Mouse (Mus musculus): Measurements from ENCODE around the gene 1110008P14Rik. TPM values are rescaled to one million over a fixed set of nuclear protein-coding genes. Genes with fewer than 3 reads are reported as not detected.
A peak's percentile ranks its signal among the peaks of the same experiment; 100 is the strongest.

The 1110008P14Rik gene
- polyA plus RNA-seq, 1 experiment, result 1,007 TPM

DNA sequence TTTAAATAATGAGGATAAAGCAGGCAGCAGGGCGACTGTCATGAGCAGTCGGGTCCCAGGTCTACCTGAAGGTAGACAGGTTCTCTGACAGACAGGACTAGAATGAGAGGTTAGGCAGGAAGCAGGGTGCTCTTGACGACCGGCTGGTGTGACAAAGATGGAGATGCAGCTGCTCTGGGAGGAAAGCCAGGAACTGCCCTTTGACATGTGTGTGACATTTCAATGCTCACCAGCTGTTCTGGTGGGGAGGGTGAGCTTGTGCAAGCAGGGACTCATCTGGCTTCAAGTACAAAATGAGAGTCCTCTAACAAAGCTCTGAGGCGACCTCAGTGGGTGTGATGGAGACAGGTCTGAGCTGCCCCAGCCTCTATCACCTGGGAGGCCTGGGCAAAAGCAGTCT is 32.2 kb upstream of the 1110008P14Rik start:
- H3K4me1 ChIP-seq (ENCODE audit: control insufficient read depth, insufficient read depth, low read length), result no peaks in the 10 kb centered on the region
- no peak overlapping the region for H3K27ac ChIP-seq (ENCODE audit: insufficient read depth, low read length)
- no peak overlapping the region for H3K4me3 ChIP-seq (ENCODE audit: insufficient read depth, low read length)
- TF ChIP-seq POLR2A (IDR thresholded peaks at IDR 0.05; ENCODE audit: extremely low read depth, insufficient read depth, low read length) (no peak), CTCF (IDR thresholded peaks at IDR 0.05; ENCODE audit: extremely low read depth, insufficient read depth, low read length) (no peak)

- TF ChIP-seq CTCF (IDR thresholded peaks at IDR 0.05; ENCODE audit: extremely low read depth, insufficient read depth, low read length) (no peak), POLR2A (IDR thresholded peaks at IDR 0.05; ENCODE audit: extremely low read depth, insufficient read depth, low read length) (no peak)
Observed at GRCm38 (mm10) chr2:32412742-32413531, 31.2 kb upstream of the 1110008P14Rik start.

GRCm38 (mm10) chr2:32411407-32411806 is 29.7 kb upstream of the 1110008P14Rik start:
- no peak overlapping the region for H3K4me3 ChIP-seq (ENCODE audit: insufficient read depth, low read length)
- TF ChIP-seq CTCF (IDR thresholded peaks at IDR 0.05; ENCODE audit: extremely low read depth, insufficient read depth, low read length), result no peak
- TF ChIP-seq POLR2A (IDR thresholded peaks at IDR 0.05; ENCODE audit: extremely low read depth, insufficient read depth, low read length), result no peak
- H3K4me1 ChIP-seq (ENCODE audit: control insufficient read depth, insufficient read depth, low read length), result no peaks in the 10 kb centered on the region
- H3K27ac ChIP-seq (ENCODE audit: insufficient read depth, low read length), result no peak overlapping the region

More at GRCm38 (mm10) chr2:32412742-32413531, 31.2 kb upstream of the 1110008P14Rik start:
- Histone ChIP-seq H3K27ac (ENCODE audit: insufficient read depth, low read length) (no peak overlapping the region), H3K4me1 (ENCODE audit: control insufficient read depth, insufficient read depth, low read length) (no peaks in the 10 kb centered on the region), H3K4me3 (ENCODE audit: insufficient read depth, low read length) (no peak overlapping the region)

GRCm38 (mm10) chr2:32408429-32409424 is 27.0 kb upstream of the 1110008P14Rik start:
- H3K4me3 ChIP-seq (ENCODE audit: insufficient read depth, low read length), result no peak overlapping the region
- TF ChIP-seq POLR2A (IDR thresholded peaks at IDR 0.05; ENCODE audit: extremely low read depth, insufficient read depth, low read length) (no peak), CTCF (IDR thresholded peaks at IDR 0.05; ENCODE audit: extremely low read depth, insufficient read depth, low read length) (no peak)
- H3K4me1 ChIP-seq (ENCODE audit: control insufficient read depth, insufficient read depth, low read length), result no peaks in the 10 kb centered on the region
- no peak overlapping the region for H3K27ac ChIP-seq (ENCODE audit: insufficient read depth, low read length)

- H3K27ac ChIP-seq (ENCODE audit: insufficient read depth, low read length), result no peak overlapping the region
- H3K4me3 ChIP-seq (ENCODE audit: insufficient read depth, low read length), result no peak overlapping the region
- H3K4me1 ChIP-seq (ENCODE audit: control insufficient read depth, insufficient read depth, low read length), result no peaks in the 10 kb centered on the region
- TF ChIP-seq CTCF (IDR thresholded peaks at IDR 0.05; ENCODE audit: extremely low read depth, insufficient read depth, low read length) (no peak), POLR2A (IDR thresholded peaks at IDR 0.05; ENCODE audit: extremely low read depth, insufficient read depth, low read length) (no peak)
Observed at GRCm38 (mm10) chr2:32407144-32407824, 25.5 kb upstream of the 1110008P14Rik start.

DNA sequence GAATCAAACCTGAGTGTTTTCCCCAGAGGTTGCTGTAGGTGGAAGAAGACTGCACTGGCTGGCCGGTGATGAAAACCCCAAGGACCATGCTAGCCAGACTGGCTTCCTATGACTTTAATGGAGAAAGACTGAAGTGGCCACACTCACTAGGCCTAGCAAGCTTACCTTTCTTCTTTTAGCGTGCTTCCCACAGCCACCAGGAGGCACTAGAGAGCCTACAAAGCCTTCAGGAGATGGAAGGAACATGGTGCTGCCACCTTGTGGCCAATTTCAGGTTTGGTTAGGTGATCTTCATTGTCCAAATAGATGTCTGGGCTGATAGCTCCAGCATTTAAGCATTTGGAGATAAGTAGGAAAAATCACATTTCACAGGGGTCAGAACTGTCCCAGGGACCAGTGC is 22.9 kb upstream of the 1110008P14Rik start:
- Histone ChIP-seq H3K4me3 (ENCODE audit: insufficient read depth, low read length) (no peak overlapping the region), H3K4me1 (ENCODE audit: control insufficient read depth, insufficient read depth, low read length) (no peaks in the 10 kb centered on the region), H3K27ac (ENCODE audit: insufficient read depth, low read length) (no peak overlapping the region)
- TF ChIP-seq POLR2A (IDR thresholded peaks at IDR 0.05; ENCODE audit: extremely low read depth, insufficient read depth, low read length), result no peak
- peak; percentile 100 for TF ChIP-seq CTCF (IDR thresholded peaks at IDR 0.05; ENCODE audit: extremely low read depth, insufficient read depth, low read length)

DNA sequence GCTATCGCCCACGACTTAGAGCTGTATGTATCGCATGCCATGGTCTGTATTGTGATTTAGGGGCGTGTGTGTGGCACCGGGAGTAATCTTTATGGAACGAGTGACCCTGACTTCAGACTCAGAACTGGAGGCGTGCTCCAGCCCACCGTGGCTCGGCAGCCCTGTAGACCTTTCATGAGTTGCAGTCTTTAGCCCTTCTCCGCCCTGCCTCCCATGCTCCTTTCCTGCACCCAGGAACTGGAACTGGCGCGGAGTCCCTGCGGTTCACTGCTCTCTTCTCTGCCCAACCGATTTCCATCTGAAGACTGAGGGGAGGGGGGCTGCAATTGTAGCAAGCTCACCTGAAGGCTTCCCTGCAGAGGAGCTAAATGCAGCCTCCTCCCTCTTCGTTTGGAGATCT is 15.0 kb upstream of the 1110008P14Rik start:
- no peak for TF ChIP-seq POLR2A (IDR thresholded peaks at IDR 0.05; ENCODE audit: extremely low read depth, insufficient read depth, low read length)
- Histone ChIP-seq H3K4me3 (ENCODE audit: insufficient read depth, low read length) (peak overlapping the region; percentile 97), H3K4me1 (ENCODE audit: control insufficient read depth, insufficient read depth, low read length) (peaks cover 1% of the 10 kb centered on the region), H3K27ac (ENCODE audit: insufficient read depth, low read length) (peak overlapping the region; percentile 22; the same call in 1 of the 2 replicates)

GRCm38 (mm10) chr2:32395946-32396621 is 14.3 kb upstream of the 1110008P14Rik start:
- H3K4me3 ChIP-seq (ENCODE audit: insufficient read depth, low read length), result peak overlapping the region; percentile 97
- TF ChIP-seq POLR2A (IDR thresholded peaks at IDR 0.05; ENCODE audit: extremely low read depth, insufficient read depth, low read length) (peak; percentile 84; the same call in 1 of the 2 replicates), CTCF (IDR thresholded peaks at IDR 0.05; ENCODE audit: extremely low read depth, insufficient read depth, low read length) (no peak)

More at GRCm38 (mm10) chr2:32395946-32396621, 14.3 kb upstream of the 1110008P14Rik start:
- Histone ChIP-seq H3K27ac (ENCODE audit: insufficient read depth, low read length) (peak overlapping the region; percentile 76), H3K4me1 (ENCODE audit: control insufficient read depth, insufficient read depth, low read length) (peaks cover 1% of the 10 kb centered on the region)
